Mouse (Mus musculus) liver, postnatal 0 days (tissue): ENCODE results near the gene Pxdn. TPM values are rescaled to one million over a fixed set of nuclear protein-coding genes. Genes with fewer than 3 reads are reported as not detected.

ENCODE experiments used
- ATAC-seq: fragments of 200-750 bp; cut with Nextera tagmentation; 2 replicates; pipeline ENCODE4 v1.8.0; 2017; ENCODE audit warnings: mild to moderate bottlenecking, moderate library complexity
- DNase-seq: peaks from one replicate; pipeline ENCODE4 v3.0.0-alpha.2; 2016
- H3K27ac ChIP-seq: fragments of 300-500 bp; sonication (generic); 2 replicates; pipeline ENCODE4 v1.5.1; 2014; ENCODE audit warnings: antibody characterized with exemption, moderate library complexity, mild to moderate bottlenecking, low read depth
- H3K27me3 ChIP-seq: fragments of 300-500 bp; sonication (generic); 2 replicates; pipeline ENCODE4 v1.6.1; 2014; ENCODE audit warnings: low read length, control low read depth, mixed read lengths; ENCODE audit not compliant: insufficient read depth
- H3K36me3 ChIP-seq: fragments of 300-500 bp; sonication (generic); replicated peaks from 2 replicates; pipeline ENCODE4 v1.6.1; 2014; ENCODE audit warnings: mild to moderate bottlenecking, control low read depth, low read length, moderate library complexity, mixed read lengths; ENCODE audit not compliant: insufficient read depth
- H3K4me1 ChIP-seq: fragments of 300-500 bp; sonication (generic); 2 replicates; pipeline ENCODE4 v1.6.1; 2014; ENCODE audit warnings: antibody characterized with exemption, mild to moderate bottlenecking, control low read depth; ENCODE audit not compliant: insufficient read depth
- H3K4me2 ChIP-seq: fragments of 300-500 bp; sonication (generic); 2 replicates; pipeline ENCODE4 v1.6.1; 2014; ENCODE audit warnings: low read depth, mild to moderate bottlenecking, low read length, moderate library complexity, mixed read lengths
- H3K4me3 ChIP-seq: fragments of 300-500 bp; sonication (generic); 2 replicates; pipeline ENCODE4 v1.5.1; 2014; ENCODE audit warnings: low read depth, low read length
- H3K9ac ChIP-seq: fragments of 300-500 bp; sonication (generic); replicated peaks from 2 replicates; pipeline ENCODE4 v1.6.1; 2014; ENCODE audit warnings: mild to moderate bottlenecking, moderate library complexity
- H3K9me3 ChIP-seq: fragments of 300-500 bp; sonication (generic); 2 replicates; pipeline ENCODE4 v1.6.1; 2016; ENCODE audit warnings: mild to moderate bottlenecking, control low read depth, low read length, mixed read lengths
- CTCF ChIP-seq: sonication (generic); IDR thresholded peaks from 2 replicates; pipeline ENCODE4 v1.5.1; 2016; ENCODE audit warnings: antibody characterized with exemption, low read depth
- EP300 ChIP-seq: IDR thresholded peaks from 2 replicates; pipeline ENCODE4 v1.6.1; 2016; ENCODE audit warnings: antibody characterized with exemption, low read depth, mild to moderate bottlenecking
- WGBS: fragments of 180-500 bp; shearing (Covaris S2); extraction: QIAGEN DNeasy Blood & Tissue Kit; methylation state at CpG from one replicate; pipeline ENCODE4 v1.1.7; 2014; ENCODE audit not compliant: insufficient replicate concordance; 5-methylcytosine and 5-hydroxymethylcytosine counted together
- polyA plus RNA-seq: library from polyadenylated mRNA; unstranded; fragments of >200 nt; fragmentation: Nextera tagmentation; extraction: Ambion mirVana; gene quantifications from 2 replicates; pipeline ENCODE4 v1.2.1, GENCODE M21; 2015

Gene Pxdn
- polyA plus RNA-seq, 1 experiment from 2014 or later: 4.9 TPM

DNA sequence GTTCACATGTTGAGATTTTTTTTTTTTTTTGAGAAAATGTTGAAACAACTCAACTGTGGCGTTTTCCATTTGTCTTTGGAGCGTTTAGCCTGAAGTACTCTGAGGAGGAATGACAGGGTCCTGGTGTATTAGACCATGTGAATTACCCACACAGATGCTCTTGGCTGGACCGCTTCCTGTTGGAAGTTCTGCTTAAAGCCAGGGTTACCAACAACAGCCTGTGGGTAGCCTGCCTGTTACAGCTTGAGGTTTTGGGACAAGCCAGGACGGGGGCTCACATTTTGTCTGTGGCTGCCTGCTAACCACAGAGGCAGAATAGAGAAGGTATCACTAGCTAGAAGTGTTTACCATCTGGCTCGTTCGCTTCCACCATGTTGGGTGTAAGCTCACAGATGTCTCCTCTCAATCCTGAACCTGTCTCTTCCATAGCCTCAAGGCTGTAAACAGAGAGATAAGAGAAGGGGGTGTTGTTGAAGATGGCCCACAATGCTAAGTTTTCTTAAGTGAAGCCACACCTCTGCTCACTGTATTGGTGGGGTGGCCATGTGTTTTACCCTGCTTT, 7.9 kb downstream of the Pxdn start:
- no peak for ATAC-seq
- no peak for DNase-seq
- TF ChIP-seq EP300: no peak
- TF ChIP-seq CTCF: no peak
- Histone ChIP-seq H3K4me1 (no peaks in the 10 kb centered on the region), H3K27me3 (no peaks in the 10 kb centered on the region), H3K9ac (no peak overlapping the region), H3K36me3 (no peaks in the 10 kb centered on the region), H3K9me3 (no peaks in the 10 kb centered on the region), H3K27ac (no peak overlapping the region), H3K4me3 (no peak overlapping the region), H3K4me2 (no peak overlapping the region)
- WGBS: 29% methylated on average over 6 of the region's 6 CpGs

DNA sequence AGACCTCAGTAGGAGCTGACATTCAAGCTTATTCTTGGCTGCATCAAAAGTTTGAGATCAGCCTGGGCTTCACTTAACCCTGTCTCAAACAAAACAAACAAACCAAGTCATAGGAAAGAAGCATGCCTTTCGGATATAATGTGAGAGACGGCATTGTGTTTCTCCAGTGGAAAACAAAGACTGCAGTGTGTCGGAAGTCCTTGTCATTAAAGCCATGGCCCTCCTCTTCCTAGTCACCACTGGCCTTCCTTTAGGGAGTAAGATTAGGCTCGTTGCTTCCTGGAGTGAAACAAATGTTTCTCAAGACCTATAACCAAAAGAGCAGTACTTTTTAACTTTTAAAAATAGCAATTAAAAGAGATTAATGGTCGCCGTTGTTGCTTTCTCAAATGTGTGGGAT, 13.6 kb downstream of the Pxdn start:
- no peak overlapping the region for H3K4me3 ChIP-seq
- no peak for ATAC-seq
- H3K4me2 ChIP-seq: no peak overlapping the region
- WGBS: 57% methylated on average over 6 of the region's 6 CpGs
- H3K27ac ChIP-seq: 0 out of 2 replicates have a peak overlapping the region, but pooled peaks have one; percentile 16
- DNase-seq: no peak
- no peaks in the 10 kb centered on the region for H3K36me3 ChIP-seq
- TF ChIP-seq CTCF: no peak
- TF ChIP-seq EP300: no peak
- no peak overlapping the region for H3K9ac ChIP-seq
- no peaks in the 10 kb centered on the region for H3K4me1 ChIP-seq
- H3K27me3 ChIP-seq: no peaks in the 10 kb centered on the region
- no peaks in the 10 kb centered on the region for H3K9me3 ChIP-seq

DNA sequence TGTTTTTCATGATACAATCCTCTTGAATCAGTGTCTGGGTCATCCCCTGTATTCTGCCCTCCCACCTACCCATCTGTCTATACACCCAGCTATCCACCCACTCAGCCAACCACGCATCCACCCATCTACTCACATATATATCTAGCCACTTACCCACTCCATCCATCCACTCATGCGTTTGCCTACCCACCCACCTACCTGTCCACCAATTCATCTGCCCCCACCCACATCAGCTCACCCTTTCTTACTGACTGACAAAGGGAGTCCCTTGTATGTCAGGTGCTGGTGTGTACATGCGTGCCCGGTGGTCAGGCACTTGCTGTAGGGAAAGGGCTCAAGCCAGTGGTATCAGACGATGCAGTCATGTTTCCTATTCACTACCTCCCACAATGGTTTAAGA, 14.1 kb downstream of the Pxdn start:
- DNase-seq (no peak), ATAC-seq (no peak)
- no peak overlapping the region for H3K27ac ChIP-seq
- no peak overlapping the region for H3K4me3 ChIP-seq
- H3K4me1 ChIP-seq: no peaks in the 10 kb centered on the region
- H3K27me3 ChIP-seq: no peaks in the 10 kb centered on the region
- H3K9ac ChIP-seq: no peak overlapping the region
- no peaks in the 10 kb centered on the region for H3K36me3 ChIP-seq
- H3K9me3 ChIP-seq: no peaks in the 10 kb centered on the region
- no peak for TF ChIP-seq EP300
- TF ChIP-seq CTCF: no peak
- no peak overlapping the region for H3K4me2 ChIP-seq
- 73% methylated on average over 5 of the region's 5 CpGs for WGBS

DNA sequence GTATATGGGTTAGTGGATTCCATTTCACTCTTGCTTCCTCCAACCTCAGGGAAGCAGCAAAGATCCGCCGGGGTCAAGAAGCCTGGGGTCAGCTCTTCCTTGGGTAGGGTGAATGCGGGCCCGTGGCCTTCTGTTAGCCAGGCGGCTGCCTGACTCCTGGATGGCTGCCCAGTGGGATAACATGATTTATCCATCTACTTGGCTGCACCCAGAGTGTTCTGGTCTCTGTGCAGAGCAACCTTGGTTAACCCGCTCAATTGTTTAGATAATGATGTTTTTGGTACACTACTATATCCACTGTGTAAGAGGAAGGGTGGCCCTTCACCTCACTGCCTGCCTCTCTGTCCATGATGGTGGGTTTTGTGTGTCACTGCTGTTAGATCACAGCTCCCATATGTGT, 14.7 kb downstream of the Pxdn start:
- Histone ChIP-seq H3K36me3 (no peaks in the 10 kb centered on the region), H3K27ac (no peak overlapping the region), H3K9ac (no peak overlapping the region), H3K4me2 (no peak overlapping the region), H3K9me3 (no peaks in the 10 kb centered on the region), H3K4me1 (no peaks in the 10 kb centered on the region), H3K27me3 (no peaks in the 10 kb centered on the region), H3K4me3 (no peak overlapping the region)
- TF ChIP-seq EP300 (no peak), CTCF (no peak)
- DNase-seq: peak; percentile 27
- 78% methylated on average over 6 of the region's 6 CpGs for WGBS
- ATAC-seq: peak; percentile 21; the same call in 1 of the 2 replicates

DNA sequence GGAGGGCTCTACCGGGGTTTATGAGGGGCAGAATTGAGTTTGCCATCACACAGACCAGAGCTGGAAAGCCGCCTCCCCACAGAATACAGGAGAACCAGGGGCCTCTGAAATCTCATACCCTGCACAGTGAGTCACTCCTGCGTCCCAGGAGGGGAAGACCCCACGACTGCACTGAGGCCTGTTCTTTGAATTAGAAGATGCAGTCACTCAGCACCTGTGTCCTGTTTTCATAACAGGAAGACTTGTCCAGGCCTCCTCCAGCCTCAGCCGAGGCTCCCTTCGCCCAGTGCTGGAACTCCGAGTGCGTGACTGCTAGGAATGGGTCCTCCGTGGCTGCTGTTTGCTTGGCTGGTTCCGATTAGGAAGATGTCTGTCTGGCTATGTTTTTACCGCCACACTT, 16.6 kb downstream of the Pxdn start:
- TF ChIP-seq CTCF (no peak), EP300 (no peak)
- DNase-seq (no peak), ATAC-seq (no peak)
- no peaks in the 10 kb centered on the region for H3K4me1 ChIP-seq
- no peaks in the 10 kb centered on the region for H3K36me3 ChIP-seq
- WGBS: 63% methylated on average over 11 of the region's 11 CpGs
- H3K9me3 ChIP-seq: no peaks in the 10 kb centered on the region
- H3K4me3 ChIP-seq: no peak overlapping the region
- H3K9ac ChIP-seq: no peak overlapping the region
- H3K4me2 ChIP-seq: no peak overlapping the region
- no peaks in the 10 kb centered on the region for H3K27me3 ChIP-seq
- no peak overlapping the region for H3K27ac ChIP-seq

DNA sequence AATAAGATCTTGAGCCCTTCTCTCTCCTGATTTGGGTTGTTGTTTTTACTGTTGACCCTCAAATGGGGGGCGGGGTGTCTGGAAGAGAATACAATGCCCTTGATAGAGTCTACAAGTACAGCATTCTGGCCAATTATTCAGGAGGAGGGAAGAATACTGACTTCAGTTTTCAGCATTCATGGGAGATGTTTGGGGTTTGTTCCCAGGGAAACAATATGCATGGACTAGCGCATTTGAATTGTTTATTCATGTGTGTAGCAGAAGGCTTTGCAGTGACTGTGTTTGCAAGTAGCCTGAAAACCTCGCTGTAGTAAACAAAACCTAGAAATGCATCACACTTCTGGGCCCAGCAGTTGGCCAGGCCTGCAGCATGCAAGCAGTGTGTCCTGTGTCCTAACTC, 17.1 kb downstream of the Pxdn start:
- TF ChIP-seq CTCF: no peak
- TF ChIP-seq EP300: no peak
- no peak overlapping the region for H3K27ac ChIP-seq
- no peak overlapping the region for H3K9ac ChIP-seq

DNA sequence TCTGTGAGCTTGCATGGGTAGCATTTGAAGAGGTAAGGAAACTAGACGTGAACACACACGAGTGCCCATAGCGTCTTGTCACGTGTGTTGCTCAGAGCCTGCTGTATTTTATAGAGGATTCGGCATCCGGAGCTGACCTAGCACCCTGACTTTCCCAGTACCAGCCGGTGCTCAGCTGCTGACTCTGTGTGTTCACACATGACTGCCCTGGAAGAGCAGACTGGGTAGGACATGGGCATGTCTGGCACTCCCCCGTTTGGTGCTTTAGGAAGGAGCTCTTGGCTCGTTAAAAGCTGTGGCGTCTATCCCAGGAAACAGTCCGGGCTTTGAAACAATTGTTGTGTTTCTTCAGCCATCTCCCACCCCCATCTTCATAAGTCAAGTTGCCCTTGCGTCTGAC, 19.6 kb downstream of the Pxdn start:
- no peak for ATAC-seq
- DNase-seq: no peak
- H3K4me3 ChIP-seq: no peak overlapping the region
- no peaks in the 10 kb centered on the region for H3K9me3 ChIP-seq
- no peak for TF ChIP-seq CTCF
- TF ChIP-seq EP300: no peak
- no peaks in the 10 kb centered on the region for H3K27me3 ChIP-seq
- H3K4me2 ChIP-seq: no peak overlapping the region
- H3K4me1 ChIP-seq: no peaks in the 10 kb centered on the region
- 61% methylated on average over 12 of the region's 12 CpGs for WGBS
- no peak overlapping the region for H3K9ac ChIP-seq
- H3K36me3 ChIP-seq: no peaks in the 10 kb centered on the region
- no peak overlapping the region for H3K27ac ChIP-seq

More for the DNA sequence above, 17.1 kb downstream of the Pxdn start:
- no peaks in the 10 kb centered on the region for H3K36me3 ChIP-seq
- no peak for DNase-seq
- WGBS: 80% methylated on average over 3 of the region's 3 CpGs
- H3K4me1 ChIP-seq: no peaks in the 10 kb centered on the region
- H3K27me3 ChIP-seq: no peaks in the 10 kb centered on the region
- ATAC-seq: no peak
- no peak overlapping the region for H3K4me3 ChIP-seq
- H3K9me3 ChIP-seq: no peaks in the 10 kb centered on the region
- H3K4me2 ChIP-seq: no peak overlapping the region
